Mouse (Mus musculus) gastrocnemius, adult 18-20 months (tissue): ENCODE measurements around the gene Pax2. TPM values are rescaled to one million over a fixed set of nuclear protein-coding genes. Genes with fewer than 3 reads are reported as not detected.

Experiments used
- DNase-seq: peaks from one replicate; pipeline ENCODE4 v3.0.0; 2021; ENCODE audit warnings: low spot score
- total RNA-seq, 2 experiments: library from RNA; stranded (reverse); gene quantifications; 2 replicates each; pipeline ENCODE4 v1.2.3; 2021

The Pax2 gene
- total RNA-seq, 2 experiments from 2014 or later: not detected

GRCm38 (mm10) chr19:44781987-44782386 is 26.1 kb downstream of the Pax2 start:
- DNase-seq: no peak

GRCm38 (mm10) chr19:44784391-44784790 is 28.5 kb downstream of the Pax2 start:
- DNase-seq: no peak

GRCm38 (mm10) chr19:44788488-44788887 is 32.6 kb downstream of the Pax2 start:
- no peak for DNase-seq

- DNase-seq: no peak
These were observed 36.1 kb downstream of the Pax2 start for GRCm38 (mm10) chr19:44791981-44792380.

GRCm38 (mm10) chr19:44797110-44798060 is 41.5 kb downstream of the Pax2 start:
- no peak for DNase-seq

- DNase-seq: no peak
These were observed 42.9 kb downstream of the Pax2 start for GRCm38 (mm10) chr19:44798731-44799130.

- DNase-seq: no peak
These were observed 43.3 kb downstream of the Pax2 start for GRCm38 (mm10) chr19:44799156-44799555.

- no peak for DNase-seq
These were observed 44.5 kb downstream of the Pax2 start for GRCm38 (mm10) chr19:44800327-44800726.

- DNase-seq: no peak
These were observed 52.9 kb downstream of the Pax2 start for GRCm38 (mm10) chr19:44808734-44809133.

GRCm38 (mm10) chr19:44812666-44813429 is 57.0 kb downstream of the Pax2 start:
- DNase-seq: no peak

- DNase-seq: no peak
These were observed 59.3 kb downstream of the Pax2 start for GRCm38 (mm10) chr19:44815111-44815510.

- DNase-seq: no peak
These were observed 61.7 kb downstream of the Pax2 start for GRCm38 (mm10) chr19:44817403-44818128.

- DNase-seq: no peak
These were observed 62.8 kb downstream of the Pax2 start for GRCm38 (mm10) chr19:44818676-44819075.

GRCm38 (mm10) chr19:44821581-44821980 is 65.7 kb downstream of the Pax2 start:
- no peak for DNase-seq

GRCm38 (mm10) chr19:44822295-44822694 is 66.5 kb downstream of the Pax2 start:
- DNase-seq: no peak

GRCm38 (mm10) chr19:44823657-44824056 is 67.8 kb downstream of the Pax2 start:
- no peak for DNase-seq

- DNase-seq: no peak
These were observed 69.4 kb downstream of the Pax2 start for GRCm38 (mm10) chr19:44825216-44825768.

GRCm38 (mm10) chr19:44825819-44826218 is 70.0 kb downstream of the Pax2 start:
- no peak for DNase-seq

GRCm38 (mm10) chr19:44833391-44833790 is 77.5 kb downstream of the Pax2 start:
- no peak for DNase-seq

GRCm38 (mm10) chr19:44834218-44835041 is 78.6 kb downstream of the Pax2 start:
- DNase-seq: no peak
